Mouse (Mus musculus): ENCODE data around the gene Sestd1.
A peak's percentile ranks its signal among the peaks of the same experiment; 100 is the strongest.

Sestd1 gene

DNA sequence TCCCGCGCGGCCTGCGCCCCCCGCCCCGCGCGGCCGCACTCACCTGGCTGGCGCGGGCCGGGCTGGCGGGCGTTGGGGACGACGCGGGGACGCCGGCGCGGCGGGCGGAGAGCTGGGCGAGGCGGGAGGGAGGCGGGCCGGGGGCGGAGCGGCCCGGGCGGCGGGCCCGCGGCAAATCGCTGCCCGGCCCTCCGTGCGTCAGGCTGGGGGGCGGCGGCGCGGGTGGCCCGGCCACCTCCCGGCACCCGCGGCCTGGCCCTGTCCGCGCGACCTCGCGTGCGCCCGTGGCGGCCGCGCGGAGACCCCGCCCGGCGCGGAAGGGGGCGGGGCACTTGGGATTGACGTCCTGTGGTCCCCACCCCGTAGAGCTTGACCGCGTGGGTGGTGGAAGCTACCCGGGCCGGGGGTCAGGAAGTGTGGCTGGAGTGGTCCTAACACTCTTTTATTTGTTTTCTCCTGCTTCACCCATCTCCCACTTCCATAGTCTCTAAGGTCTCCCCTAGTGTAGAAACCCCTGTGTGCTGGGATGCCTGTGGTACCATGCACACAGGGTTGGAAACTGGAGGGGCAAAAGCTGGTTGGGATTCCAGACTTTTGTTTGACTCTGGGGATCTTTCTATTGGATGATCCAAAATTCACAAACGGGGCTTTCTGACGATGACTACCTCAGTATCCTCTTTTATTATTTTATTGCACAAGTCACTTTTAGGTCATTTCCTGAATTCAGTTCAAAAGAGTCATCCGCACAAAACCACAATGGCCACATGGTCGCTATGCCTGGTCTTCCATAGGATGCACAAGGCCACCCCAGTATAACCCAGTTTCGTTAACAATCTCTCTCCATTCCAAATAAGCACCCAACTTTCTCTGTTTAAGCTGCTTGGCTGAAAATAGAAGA lies at the start of gene Sestd1:
Sestd1 (minus strand) TSS at position 81 of the 898 bp plus-strand sequence.
- peak; percentile 27 to 35 for DNase-seq

DNA sequence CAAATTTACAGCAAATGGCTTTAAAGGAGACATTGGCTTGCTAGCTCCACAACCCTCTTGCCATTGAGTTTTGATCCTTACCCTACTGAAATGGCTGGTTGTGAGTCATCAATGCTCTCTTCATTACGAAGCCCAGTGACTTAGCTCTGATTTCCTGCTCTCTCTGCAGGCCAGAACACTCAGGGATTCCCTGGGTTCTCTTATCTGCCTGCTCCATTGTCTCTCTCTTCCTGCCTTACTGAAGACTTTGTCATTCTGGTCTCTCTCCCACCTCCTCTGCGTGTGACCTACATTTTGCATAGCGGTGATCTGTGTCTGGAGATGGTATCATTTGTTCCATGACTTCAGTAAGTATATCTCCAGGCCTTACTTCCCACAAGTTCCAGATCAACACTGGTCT lies 46.9 kb upstream of the Sestd1 start:
- no peak for DNase-seq

DNA sequence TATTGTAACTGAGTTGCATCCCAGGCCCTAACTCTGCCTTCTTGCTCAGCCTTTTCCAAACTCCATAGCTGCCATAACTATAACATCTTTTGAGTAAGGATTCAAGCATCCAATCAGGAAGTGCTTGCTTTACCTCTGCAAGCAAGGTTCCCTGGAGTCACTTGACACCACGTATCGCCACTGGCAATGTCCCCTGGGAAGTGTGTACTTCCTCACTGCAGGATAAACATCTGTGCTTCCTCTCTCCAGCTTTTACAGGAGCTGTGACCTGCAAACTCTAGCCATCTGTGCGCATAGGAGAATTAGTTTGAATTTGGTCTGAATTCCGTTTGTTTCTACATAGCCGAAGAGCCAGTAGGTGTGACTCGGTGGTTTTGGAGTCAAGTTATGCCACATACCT lies 43.3 kb upstream of the Sestd1 start:
- no peak for DNase-seq

DNA sequence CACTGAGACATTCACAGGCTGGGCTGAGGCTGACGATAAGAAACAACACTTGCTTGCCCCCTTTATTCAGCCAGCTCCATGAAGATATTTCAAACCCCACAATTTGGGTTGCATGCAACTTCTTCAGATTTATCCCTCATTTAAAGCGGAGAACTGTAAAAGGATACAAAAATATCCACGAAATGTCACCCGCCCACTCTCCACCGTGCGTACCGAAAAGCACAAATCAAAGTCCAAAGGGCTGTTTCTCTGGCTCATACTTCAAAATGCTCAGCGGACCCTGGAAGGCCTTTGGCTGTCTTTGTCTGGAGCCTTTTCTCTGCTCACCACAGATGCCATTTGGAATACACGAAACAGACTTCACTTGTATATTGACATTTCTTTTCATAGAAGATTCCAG lies 42.8 kb upstream of the Sestd1 start:
- DNase-seq, result no peak

DNA sequence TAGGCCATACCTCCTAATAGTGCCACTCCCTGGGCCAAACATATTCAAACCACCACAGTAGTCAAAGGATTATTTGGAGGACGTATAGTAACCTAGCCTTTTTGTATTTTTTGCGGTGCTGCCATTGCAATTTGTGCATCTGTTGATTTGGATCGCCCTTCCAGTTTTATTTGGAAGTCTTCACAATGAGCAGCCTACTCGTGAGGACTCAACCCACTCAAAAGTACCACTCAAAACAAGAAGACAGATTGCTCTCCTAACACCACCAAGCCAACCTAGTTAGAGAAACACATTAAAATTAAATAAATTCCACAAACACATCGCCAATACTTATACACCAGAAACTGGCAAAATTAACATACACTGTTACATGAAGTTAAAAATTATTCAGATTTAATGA lies 38.8 kb upstream of the Sestd1 start:
- no peak for DNase-seq

DNA sequence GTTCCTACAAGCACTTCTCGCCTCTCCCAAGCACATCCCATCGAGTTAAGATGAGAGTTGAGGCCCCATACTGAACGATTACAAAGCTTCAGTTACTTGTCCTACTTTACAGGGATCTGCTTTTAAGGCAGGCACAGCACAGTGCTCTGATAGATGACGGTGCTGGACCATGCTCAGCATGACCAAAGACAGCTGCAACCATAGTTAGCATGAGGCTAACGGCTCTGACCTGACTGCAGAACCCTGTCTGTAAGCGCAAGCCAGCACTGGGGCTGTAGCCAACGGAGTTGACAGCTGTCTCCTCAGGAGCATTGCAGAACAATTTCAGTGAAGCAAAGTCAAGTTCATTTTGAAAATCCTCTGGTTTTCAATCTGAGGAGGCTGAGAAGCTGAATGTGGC lies 36.6 kb upstream of the Sestd1 start:
- DNase-seq, result no peak

DNA sequence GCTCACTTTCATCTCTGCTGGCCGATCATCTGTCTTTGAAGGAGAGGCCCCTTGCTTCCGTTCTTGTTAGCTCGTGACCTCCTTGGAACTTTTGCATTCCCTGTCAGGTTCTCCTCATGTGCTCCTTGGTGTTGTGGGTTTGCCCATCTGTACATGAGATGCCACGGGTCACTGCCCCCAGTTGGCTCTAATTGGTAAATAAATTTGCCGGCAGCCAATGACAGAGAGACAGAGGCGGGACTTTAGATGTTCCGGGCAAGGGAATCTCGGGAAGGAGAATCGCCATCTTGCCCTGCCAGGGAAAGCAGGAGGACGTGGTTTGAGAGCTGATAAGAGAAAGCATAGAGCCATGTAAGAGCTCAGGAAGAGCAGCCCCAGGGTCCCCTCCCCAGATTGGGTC lies 33.5 kb upstream of the Sestd1 start:
- DNase-seq, result no peak

DNA sequence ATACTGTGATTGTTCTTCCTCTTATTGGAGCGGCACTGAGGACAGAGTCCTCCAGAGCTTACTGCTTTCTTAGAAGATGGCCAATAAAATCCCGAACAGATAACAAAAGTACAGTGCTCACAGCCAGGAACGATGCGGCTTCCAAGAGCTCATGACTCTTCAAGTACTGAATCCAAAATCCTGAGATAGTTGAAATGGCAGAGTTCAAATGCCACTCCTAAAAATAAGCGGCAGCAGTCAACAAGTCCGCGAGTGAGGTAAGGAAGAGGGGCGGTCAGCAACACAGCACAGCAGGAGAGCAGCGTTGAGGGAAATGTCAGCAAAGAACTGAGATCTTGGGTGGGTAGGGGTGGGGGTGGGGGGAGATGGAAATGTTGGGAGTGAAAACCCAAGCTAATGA lies 32.2 kb upstream of the Sestd1 start:
- no peak for DNase-seq

DNA sequence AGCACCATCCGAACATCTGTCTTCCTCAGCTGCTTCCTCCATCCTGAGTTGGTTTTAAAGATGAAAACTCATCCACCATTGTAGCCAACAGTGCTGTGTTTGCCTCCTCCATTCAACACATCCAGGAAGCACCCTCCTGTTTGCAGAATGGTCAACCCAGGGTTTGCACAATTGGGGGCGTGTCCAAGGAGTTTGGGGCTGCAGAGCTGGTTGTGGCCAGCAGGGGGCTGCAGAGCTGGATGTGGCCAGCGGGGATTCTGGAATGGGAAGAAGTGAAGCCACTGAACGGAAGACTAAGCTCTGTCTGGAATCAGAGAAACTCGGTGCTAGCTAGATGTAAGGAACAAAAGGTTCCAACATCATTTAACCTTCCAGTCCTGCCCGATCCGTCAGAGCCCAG lies 28.9 kb upstream of the Sestd1 start:
- peak; percentile 4 for DNase-seq

DNA sequence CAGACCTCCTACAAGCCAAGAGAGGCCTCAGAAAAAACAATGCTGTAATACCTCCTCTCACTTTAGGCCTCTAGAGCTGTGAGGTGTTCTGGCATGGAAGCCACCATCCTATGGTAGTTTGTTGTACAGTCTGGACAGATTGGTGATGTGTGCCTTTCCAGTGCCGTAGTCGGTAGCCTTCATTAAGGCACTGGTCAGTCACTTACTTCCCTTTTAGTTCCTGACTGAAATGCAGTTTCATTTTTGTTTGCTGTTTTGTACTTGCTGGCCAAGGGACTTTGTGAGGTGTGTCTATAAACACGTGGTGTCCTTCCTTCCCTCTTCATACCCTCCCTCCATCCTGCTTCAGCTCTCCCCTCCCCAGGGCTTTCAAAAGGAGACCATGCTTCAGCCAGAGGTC lies 24.1 kb upstream of the Sestd1 start:
- no peak for DNase-seq

DNA sequence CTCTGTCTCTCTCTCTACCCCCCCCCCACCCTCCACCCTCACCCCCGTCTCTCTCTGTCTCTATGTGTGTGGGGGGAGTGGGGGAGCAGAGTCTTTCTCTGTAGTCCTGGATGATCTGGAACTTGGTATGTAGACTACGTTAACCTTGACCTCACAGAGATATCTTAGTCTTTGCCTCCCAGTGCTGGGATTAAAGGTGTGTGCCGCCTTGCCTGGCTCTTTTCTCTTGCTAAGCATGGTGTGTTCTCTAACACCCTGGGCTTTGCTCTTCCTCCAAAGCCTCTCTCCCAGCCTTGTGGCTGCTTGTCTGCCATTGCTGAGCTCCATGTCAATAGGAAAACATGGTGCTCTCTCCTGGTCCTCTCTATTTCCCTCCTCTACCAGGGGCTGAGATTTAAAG lies 23.3 kb upstream of the Sestd1 start:
- no peak for DNase-seq

DNA sequence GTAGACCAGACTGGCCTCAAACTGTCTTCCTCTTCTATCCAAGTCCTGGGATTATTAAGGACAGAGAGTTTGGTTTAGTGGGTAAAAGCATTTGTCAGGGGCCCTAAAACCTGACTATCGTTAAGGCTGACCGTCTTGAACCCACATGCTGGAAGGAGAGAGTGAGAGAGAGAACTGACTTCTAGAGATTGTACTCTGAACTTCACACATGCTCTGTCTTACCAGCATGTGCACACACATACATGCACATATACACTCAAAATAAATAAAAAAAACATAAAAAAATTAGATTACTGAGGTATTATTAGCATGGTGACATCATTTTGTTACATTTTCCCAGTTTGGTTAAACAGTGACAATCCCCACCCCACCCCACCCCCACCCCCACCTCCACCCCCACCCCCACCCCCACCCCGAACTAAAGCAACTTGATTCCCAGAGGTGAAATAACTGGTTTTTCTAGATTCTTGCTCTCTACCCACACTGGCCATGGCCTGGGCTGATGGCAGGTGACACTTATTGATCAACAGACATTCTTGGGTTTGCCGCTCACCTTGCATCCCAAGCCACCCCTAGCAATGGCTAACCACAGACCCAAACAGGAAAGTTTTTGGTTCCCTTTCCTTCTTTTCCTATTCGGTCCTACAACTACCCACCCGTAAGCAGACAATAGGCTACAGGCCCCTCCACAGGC lies 22.4 kb upstream of the Sestd1 start:
- no peak for DNase-seq

DNA sequence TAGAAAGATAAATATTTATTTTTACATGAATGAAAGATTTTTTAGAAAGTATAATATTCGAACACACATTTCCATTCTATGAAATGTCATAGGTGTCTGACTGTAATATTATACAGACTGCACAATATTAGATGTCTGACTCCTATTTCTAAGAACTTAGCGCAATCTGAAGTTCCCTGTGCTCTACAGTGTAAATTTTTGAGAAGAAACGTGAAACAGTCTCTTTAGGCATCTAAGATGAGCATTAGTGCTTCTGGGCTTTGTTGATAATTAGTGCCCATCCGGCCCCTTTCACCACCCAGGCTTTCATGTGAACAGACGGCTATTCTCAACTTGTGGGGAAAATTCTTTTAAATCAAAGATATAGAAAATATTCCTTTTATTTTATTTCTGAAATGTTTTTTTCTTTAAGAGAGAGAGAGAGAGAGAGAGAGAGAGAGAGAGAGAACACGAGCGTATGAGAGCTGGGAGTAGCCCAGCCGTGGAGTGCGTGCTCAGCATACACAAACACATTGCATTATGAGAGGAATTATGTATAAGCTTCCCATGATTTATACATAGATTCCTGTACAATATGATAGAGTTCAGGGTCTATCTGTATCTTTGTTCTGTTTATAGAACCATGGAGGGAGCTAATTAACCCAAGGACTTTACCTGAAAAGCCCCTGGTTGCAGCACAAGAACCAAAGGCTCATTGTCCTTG lies 21.4 kb upstream of the Sestd1 start:
- DNase-seq, result no peak

DNA sequence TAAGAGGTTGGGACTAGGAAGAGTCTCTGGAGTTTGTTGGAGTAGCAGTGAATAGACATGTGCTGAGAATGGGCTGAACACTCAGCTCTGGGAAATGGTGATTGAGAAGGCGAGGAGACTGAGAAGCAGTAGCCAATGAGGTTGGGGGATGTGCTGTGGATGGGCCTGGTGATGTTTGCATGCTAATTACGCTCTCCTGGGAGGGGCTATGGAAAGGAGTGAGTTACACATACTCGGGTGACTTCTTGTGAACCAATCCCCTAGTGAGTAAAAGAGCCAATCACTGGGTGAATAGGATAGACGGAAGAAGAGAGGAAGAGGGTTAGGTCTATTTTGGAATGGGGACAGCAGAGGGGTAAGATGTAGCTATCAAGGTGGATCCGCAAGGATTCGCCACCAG lies 9.3 kb upstream of the Sestd1 start:
- no peak for DNase-seq

DNA sequence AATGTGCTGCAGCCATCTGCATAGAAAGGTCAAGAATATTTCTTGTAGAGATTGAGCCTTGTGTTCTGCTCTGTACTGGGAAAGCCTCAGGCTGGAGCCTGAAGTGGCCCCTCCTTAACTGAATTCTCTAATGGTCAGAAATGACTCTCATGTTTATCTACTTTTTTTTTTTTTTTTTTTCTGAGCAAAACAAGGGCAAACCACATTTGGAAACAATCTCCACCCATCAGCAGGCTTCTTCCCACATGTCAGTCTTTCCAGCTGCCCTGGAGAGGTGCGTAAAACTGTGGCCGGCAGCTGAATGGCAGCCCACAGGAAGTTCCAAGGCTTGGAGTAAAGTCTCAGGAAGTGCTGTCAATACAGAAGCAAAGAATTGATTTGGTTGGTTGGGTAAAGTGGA lies 6.4 kb upstream of the Sestd1 start:
- no peak for DNase-seq

DNA sequence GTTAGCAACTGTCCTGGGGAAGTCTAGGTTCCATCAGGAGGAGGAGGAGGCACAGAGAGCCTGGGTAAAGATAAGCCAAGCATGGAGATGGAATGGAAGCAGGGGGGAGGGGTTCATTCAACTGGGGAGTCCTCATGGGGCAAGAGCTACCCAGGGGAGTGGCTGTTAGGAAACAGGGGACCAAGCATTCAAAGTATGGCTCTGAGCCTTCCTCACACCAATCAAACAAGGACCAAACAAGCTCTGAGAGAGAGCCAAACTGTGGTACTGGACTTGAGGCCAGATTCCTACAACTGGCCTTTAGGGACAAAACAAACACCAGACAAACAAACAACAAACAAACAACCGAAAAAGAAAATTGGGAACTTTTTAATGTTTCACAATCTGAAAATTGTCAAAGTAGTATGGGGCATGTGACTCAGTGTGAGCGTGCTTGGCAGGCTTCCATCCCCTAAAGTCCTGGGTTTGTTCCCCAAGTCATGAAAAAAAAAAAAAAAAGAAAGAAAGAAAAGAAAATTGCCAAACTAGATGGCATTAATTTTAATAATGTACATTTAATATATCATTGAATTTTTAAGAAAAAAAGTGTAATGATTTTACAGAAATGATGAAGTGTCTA lies 4.0 kb upstream of the Sestd1 start:
- no peak for DNase-seq

DNA sequence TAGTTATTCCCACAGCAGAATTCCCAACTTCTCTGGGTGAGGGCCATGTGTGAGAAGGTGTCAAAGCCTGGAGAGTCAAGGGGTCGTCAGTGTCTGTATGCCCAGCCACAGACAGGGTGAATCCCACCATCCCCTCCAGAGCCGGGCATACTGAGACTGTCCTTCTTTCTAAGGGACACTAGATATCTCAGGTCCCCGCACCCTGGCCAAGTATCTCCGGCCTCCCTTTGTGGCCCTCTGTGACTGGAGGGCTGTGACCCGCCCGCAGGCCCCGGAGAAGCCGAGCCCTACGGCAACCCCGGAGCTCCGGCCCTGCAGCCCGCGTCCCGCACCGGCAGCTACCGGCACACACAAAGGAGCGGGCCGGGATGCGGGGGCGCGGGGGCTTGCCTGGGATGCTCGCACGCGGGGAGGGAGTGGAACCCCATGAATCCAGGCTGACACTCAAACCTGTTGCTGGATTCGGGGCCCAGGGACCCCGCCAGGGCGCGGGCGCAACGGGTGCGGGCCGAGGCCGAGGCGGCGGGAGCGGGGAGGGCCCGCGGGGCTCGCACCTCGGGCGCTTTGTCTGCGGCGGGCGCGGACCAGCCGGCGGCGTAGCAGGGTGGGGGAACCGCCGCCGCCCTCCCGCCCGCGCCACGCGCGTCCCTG lies 406 bp downstream of the Sestd1 start:
- peak in 1 of 2 experiments; percentile 3 for DNase-seq

DNA sequence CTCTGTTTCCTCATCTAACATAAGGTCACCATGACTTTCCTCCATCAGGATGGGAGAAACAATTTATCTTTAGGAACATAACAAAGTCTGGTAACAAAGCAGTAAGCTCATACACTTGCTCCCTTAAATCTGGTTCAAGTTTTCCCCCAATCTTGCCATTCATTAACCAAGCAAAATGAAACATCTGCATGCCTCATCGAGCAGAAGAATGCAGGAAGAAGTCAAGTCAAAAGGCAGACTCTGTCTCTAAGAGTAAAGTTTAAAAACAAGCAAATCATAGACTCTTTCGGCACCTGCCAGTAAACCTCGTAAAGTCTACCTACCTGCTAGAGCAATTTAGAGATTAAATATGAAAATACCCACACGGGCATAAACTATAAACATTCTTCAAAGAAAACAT lies 3.1 kb downstream of the Sestd1 start:
- DNase-seq, result no peak

DNA sequence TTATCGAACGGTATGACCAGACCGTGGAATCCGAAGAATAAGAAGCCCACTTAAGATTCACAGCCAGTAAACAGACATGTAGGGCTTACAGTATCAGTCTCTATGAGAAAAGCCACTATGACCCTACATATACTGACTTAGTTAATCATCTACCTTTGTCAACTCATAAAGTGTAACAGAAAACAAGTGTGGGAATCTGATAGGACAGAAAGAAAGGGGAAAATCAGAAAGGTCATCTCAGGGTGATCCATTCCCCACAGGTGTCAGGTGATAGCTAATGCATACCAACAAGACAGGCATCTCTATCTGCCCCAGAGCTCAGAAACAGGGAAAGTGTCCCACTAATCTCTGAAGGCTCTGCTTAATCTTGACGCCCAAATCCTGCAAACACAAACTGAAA lies 4.5 kb downstream of the Sestd1 start:
- DNase-seq, result no peak

DNA sequence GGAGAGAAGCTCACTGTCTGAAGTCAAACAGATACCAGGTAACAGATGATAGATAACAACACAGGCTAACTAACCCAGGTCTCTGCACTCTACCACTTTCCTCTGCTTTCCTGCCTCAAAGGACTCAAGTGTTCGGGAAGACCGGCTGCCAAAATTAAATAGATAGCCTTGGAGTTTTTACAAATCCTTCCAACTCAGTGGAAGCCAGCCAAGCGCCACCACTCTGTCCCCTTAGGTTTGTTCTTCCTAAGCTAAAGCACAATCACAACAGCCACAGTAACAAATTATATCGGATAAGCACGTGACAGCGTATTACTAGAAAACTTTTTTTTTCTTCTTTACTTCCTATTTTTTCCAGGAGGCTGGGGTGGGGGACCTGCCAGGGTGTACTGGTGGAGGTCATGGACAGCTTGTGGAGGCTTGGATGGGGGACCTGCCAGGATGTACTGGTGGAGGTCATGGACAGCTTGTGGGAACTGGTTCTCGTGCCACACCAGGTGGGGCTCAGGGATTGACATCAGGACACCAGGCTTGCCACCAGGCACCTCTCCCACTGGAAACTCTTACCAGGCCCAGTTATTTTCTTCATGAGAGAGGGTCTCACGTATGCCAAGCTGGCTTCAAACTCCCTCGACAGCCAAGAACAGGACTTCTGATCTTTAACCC lies 5.3 kb downstream of the Sestd1 start:
- DNase-seq, result no peak

DNA sequence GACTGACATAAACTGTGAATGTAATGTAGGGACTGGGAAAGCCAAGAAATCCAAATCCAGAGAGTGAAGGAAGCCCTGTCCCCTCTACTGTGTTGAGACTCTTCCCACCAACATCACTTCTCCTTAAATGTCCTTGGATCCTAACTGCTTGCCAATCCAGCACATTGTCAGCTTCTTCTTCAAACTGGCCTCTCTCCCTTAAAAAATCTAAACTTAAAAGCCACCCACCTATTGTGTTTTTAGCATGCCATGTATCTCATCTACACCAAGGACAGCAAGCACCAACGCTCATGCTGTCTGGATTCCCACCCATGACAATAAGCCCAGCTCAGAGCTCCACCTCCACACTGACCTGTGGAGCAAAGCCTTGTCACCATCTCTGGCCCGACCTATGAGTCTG lies 7.4 kb downstream of the Sestd1 start:
- no peak for DNase-seq

DNA sequence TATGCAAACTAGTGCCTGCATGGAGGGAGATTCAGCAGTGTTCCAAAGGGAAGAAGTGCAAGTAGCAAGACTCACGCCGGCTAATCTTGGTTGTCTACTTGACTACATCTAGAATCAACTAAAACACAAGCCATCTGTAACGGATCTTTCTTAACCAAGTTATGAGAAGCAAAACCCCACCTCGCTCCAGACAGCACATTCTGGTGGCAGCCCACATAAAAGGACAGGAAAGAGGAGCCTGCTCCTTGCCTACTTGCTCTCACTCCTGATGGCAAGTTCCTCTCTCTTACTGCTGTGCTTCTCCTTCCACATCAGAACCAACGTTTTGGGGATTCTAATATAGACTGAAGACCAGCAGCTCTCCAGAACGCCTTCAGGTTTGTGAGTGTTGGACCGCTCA lies 9.6 kb downstream of the Sestd1 start:
- no peak for DNase-seq
